Mouse (Mus musculus): ENCODE data around the gene Frmd5. TPM values are rescaled to one million over a fixed set of nuclear protein-coding genes. Genes with fewer than 3 reads are reported as not detected.

Frmd5 gene
- total RNA-seq, 2 experiments from 2014 or later = 44.7 to 195 TPM

- DNase-seq (ENCODE audit: low spot score in 2 of 2) = no peak
These were observed 181.0 kb downstream of the Frmd5 start for GRCm38 (mm10) chr2:121625901-121626300.

GRCm38 (mm10) chr2:121621262-121622163 is 185.4 kb downstream of the Frmd5 start:
- no peak for DNase-seq (ENCODE audit: low spot score in 2 of 2)

- DNase-seq (ENCODE audit: low spot score in 2 of 2) = no peak
These were observed 186.2 kb downstream of the Frmd5 start for GRCm38 (mm10) chr2:121620582-121621261.

- no peak for DNase-seq (ENCODE audit: low spot score in 2 of 2)
These were observed 191.7 kb downstream of the Frmd5 start for GRCm38 (mm10) chr2:121615199-121615559.

GRCm38 (mm10) chr2:121614483-121615198 is 192.2 kb downstream of the Frmd5 start:
- no peak for DNase-seq (ENCODE audit: low spot score in 2 of 2)

- no peak for DNase-seq (ENCODE audit: low spot score in 2 of 2)
These were observed 194.8 kb downstream of the Frmd5 start for GRCm38 (mm10) chr2:121612112-121612511.

GRCm38 (mm10) chr2:121610008-121610884 is 196.6 kb downstream of the Frmd5 start:
- no peak for DNase-seq (ENCODE audit: low spot score in 2 of 2)

GRCm38 (mm10) chr2:121609141-121609724 is 197.7 kb downstream of the Frmd5 start:
- DNase-seq (ENCODE audit: low spot score in 2 of 2) = no peak

GRCm38 (mm10) chr2:121602397-121602796 is 204.5 kb downstream of the Frmd5 start:
- no peak for DNase-seq (ENCODE audit: low spot score in 2 of 2)

GRCm38 (mm10) chr2:121601543-121601942 is 205.3 kb downstream of the Frmd5 start:
- DNase-seq (ENCODE audit: low spot score in 2 of 2) = no peak

GRCm38 (mm10) chr2:121600736-121601135 is 206.2 kb downstream of the Frmd5 start:
- no peak for DNase-seq (ENCODE audit: low spot score in 2 of 2)

- DNase-seq (ENCODE audit: low spot score in 2 of 2) = no peak
These were observed 208.6 kb downstream of the Frmd5 start for GRCm38 (mm10) chr2:121598249-121598648.

GRCm38 (mm10) chr2:121596621-121597020 is 210.3 kb downstream of the Frmd5 start:
- DNase-seq (ENCODE audit: low spot score in 2 of 2) = no peak

GRCm38 (mm10) chr2:121594660-121595291 is 212.1 kb downstream of the Frmd5 start:
- DNase-seq (ENCODE audit: low spot score in 2 of 2) = no peak

GRCm38 (mm10) chr2:121594131-121594530 is 212.8 kb downstream of the Frmd5 start:
- DNase-seq (ENCODE audit: low spot score in 2 of 2) = no peak

GRCm38 (mm10) chr2:121588309-121588694 is 218.6 kb downstream of the Frmd5 start:
- DNase-seq (ENCODE audit: low spot score in 2 of 2) = no peak

GRCm38 (mm10) chr2:121587523-121588308 is 219.2 kb downstream of the Frmd5 start:
- no peak for DNase-seq (ENCODE audit: low spot score in 2 of 2)

- DNase-seq (ENCODE audit: low spot score in 2 of 2) = no peak
These were observed 222.2 kb downstream of the Frmd5 start for GRCm38 (mm10) chr2:121584705-121585104.

Measured in adrenal gland, adult 18-20 months (tissue).